Mouse (Mus musculus) right cerebral cortex, postnatal 10 days (tissue): Measurements from ENCODE around the gene Lep.
A peak's percentile ranks its signal among the peaks of the same experiment; 100 is the strongest.

ENCODE experiments used
- DNase-seq, 2 experiments: peaks; one replicate each; pipeline ENCODE4 v3.0.0; 2021; ENCODE audit warnings: low spot score in 2 of 2

The Lep gene

GRCm38 (mm10) chr6:29059846-29060685 lies at the start of gene Lep:
Gene Lep, plus strand, starts transcription at chr6:29060220.
- no peak for DNase-seq

GRCm38 (mm10) chr6:29011651-29012050 lies 48.4 kb upstream of the Lep start:
- no peak for DNase-seq

DNA sequence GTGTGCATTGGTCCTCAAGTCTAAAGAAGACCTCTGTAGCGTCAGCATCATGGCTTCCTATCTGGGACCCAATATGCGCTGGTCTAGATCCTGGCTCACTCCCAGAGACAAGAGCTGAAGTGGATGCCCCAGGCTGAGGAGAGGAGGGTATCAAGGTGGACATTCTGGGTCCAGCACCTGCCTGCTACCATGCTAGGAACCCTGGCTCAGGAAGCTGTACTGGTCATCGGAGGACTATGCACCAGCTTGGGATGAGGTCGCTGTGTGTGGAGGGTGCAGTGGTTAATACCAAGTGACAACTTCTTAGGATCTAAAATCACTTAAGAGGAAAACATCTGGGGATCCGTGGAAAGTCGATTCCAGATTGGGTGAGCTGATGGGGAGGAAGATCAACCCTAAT lies 46.8 kb upstream of the Lep start:
- no peak for DNase-seq

DNA sequence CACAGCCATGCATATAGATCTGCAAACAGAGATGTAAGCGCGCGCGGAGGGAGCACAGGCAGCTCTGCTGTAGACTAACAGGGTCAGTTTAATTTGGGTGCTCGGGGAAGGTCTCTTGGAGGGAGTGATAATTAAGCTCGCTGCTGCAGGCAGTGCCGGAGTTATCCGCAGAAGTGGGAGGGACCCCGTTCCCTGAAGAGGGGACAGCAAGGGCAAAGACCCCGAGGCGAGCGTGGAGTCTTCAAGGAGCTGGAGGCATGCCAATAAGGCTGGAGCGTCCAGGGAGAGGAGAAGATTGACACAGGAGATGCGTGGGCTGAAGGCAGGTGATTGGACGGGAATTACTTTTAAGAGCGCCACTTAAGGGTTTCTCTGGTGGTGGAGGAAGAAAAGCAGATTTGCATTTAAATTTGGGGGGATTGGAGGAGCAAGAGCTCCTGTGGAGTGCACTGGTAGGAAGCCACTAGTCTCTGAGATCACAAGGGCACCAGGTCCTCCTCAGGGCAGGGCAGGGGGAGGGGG lies 43.1 kb upstream of the Lep start:
- DNase-seq: peak; percentile 56 to 64

GRCm38 (mm10) chr6:29019756-29020720 lies 40.0 kb upstream of the Lep start:
- DNase-seq: peak in 1 of 2 experiments; percentile 18

DNA sequence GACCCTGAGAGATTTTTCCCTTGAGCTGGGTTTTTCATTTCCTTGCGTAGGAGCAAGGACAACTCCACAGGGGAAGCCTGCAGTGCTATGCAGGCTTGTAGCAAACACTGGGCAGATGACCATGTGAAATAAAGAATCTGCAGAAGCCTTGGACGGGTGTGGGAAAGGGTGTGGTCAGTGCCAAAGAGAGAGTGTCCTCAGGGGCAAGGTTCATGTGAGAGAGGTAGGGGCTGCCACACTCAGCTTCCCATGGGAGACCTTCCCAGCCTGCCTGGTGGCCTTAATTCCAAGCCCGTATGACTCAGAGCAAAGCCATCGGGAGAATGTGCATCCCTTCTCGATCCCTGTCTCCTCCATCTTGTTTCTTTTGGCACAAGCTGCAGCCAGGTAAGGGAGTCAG lies 39.1 kb upstream of the Lep start:
- DNase-seq: no peak

- DNase-seq: no peak
Observed at GRCm38 (mm10) chr6:29021501-29021900, 38.5 kb upstream of the Lep start.

- DNase-seq: no peak
Observed at GRCm38 (mm10) chr6:29022115-29022514, 37.9 kb upstream of the Lep start.

GRCm38 (mm10) chr6:29023206-29023967 lies 36.6 kb upstream of the Lep start:
- DNase-seq: peak; percentile 62 to 81

DNA sequence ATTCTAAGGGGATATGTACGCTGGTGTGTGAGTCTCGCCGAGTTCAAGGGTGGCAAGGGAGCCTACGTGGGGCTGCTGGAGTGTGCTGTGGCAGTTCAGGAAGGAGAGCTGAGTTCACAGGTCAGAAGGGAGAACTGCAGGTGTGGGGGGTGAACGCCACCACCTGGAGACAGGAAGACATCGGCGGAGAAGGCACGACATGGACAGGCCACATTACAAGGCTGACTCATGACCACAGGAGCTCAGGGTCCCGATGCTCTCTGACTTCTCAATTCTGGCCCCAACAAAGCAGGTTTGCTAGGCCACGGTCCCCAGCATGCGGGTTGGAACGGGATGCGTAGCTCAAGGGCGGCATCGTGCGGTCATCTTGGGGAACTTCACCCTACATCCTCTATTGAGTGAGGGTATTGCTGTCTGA lies 36.0 kb upstream of the Lep start:
- peak; percentile 67 to 87 for DNase-seq

DNA sequence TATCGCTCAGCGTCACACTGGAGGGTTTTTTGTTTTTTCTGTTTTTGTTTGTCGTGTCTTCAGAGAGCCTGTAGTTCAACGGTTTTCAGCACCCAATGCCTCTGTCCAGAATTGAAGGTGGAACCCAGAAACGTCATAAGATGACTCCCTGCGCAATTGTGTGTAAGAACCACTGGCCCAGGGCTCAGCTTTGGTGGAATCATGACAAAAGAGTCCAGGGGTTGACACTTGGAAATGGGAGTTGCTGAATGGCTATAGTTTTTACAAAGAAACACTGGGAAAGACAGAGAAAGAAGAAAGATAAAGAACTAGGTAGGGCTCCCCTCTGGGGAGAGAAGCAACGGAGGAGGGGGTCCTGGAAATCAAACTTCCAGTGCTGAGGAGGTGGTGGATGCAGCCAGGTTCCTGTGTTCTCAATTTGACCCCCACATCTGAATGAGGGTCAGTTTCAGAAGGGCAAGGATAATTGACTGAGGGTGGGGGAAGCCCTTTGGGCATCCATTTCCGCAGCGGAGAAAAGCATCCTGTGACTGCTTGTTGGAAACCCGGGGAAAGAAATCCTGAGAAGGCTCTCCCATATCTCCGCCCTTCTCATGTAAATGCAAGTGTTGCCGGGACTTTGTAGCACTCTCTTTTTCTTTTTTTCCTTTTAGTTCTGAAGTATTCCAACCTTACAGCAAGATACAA lies 34.1 kb upstream of the Lep start:
- DNase-seq: no peak

- no peak for DNase-seq
Observed at GRCm38 (mm10) chr6:29026766-29027165, 33.3 kb upstream of the Lep start.

DNA sequence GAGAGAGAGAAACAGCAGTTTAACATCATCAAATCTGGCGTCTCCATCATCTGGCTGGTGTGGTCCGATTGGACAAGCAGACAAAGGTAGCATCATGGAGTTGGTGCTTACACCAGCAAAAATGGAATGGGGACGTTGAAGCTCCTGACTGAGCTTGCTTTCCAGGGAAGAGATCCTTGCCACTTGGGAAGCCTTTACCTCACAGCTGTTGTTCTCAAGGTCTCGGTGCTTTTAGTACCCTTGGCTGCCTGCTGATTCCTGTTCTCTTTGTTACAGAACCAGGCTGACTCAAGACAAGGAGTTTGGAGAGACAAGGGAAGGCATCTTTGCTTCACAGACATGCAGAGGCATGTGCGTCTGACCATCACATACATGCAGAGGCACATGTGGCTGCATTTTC lies 31.9 kb upstream of the Lep start:
- DNase-seq: no peak

- DNase-seq: no peak
Observed at GRCm38 (mm10) chr6:29029521-29029920, 30.5 kb upstream of the Lep start.

- DNase-seq: peak; percentile 77 to 83
Observed at GRCm38 (mm10) chr6:29031216-29031615, 28.8 kb upstream of the Lep start.

DNA sequence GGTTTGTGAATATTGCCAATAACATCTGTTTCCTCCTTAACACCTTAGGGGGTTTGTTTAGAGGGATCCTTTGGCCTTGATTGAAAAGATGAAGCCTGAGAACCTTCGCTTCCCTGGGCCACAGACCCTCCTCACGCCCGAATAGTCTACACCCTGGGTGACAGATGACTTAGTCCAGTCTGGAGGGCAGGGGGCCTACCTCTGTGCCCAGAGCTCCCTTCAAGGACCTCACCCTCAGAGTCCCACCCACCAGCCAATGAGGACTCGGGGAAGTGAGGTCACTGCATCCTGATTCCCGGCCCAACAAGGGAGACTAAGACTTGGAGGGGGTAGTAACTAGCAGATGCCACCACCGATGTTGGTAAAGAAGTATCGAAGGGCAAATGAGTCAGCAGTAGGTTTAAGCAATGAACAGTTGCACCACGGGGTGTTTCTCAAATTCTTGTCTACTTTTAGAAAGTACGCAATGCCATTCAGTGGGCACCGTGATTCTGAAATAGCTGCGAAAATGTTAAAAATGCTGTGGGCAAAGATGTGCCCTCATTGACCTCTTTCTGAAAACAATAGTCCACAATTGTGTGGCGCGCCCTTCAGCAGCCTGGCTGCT lies 28.2 kb upstream of the Lep start:
- DNase-seq: no peak

DNA sequence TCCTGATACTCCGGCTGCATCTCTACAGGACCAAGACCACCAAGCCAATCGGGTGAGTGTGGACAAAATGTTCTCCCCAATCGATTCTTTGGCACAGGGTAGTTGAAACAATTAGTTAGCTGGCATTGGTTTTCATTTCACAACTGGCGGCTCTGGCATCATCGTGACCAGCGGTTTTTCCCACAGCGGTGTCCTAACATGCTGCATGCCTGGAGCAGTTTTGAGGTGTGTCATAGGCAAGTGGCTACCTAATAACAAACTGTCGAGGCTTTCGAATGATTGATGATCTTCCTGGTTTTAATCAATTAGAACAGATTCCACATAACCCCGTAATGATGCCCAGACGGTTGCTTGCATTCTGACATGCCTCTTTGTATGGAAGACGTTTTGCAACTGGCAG lies 27.6 kb upstream of the Lep start:
- no peak for DNase-seq

DNA sequence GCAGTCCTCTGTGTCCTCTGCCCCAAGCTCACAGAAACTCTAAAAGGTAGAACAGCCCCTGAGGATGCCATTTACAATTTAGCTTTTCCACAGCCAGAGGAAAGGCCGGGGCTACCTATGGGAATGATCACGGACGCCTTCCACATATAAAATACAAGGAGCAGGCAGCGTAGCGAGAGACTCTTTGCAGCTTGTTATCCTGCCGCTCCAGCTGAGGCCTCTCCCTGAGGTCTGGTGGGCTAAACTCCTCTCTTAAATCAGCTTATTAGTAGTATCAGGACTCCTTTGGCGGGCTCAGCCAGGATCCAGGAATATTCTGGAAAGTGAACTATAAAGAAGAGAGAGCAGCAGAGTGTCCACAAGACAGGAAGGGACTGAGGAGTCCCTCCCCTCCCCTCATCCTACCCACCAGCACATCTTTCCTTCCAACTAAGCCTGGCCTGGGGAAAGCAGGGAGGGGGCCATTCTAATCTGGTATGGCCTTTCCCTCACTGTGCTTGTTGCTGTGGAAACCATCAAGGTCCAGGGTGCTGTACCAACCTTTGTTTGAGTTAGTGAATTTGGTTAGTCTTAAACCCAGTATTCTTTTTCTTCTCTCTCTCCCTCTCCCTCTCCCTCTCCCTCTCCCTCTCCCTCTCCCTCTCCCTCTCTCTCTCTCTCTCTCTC lies 25.9 kb upstream of the Lep start:
- DNase-seq: no peak

GRCm38 (mm10) chr6:29036698-29037097 lies 23.3 kb upstream of the Lep start:
- DNase-seq: no peak

DNA sequence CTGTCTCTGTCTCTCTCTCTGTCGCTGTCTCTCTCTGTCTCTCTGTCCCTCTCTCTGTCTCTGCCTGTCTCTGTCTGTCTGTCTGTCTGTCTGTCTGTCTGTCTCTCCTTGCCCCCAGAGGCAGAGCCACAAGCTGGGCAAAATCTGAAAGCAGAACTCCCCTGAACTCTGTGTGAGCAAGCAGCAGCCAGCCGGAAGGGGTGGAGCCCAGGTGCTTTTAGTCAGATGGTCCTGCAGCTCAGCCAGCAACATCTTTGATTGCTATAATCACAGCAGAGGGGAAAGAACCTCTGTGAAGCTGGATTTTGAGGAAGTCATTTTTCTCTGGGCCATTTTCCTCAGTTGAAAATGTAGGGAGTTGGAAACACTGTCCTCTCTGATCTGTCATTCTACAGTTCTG lies 19.8 kb upstream of the Lep start:
- DNase-seq: no peak
